Mouse (Mus musculus) liver, embryonic 18 days (tissue): Measurements from ENCODE around the gene Dot1l. TPM values are rescaled to one million over a fixed set of nuclear protein-coding genes. Genes with fewer than 3 reads are reported as not detected.

Experiments used
- polyA plus RNA-seq: library from polyadenylated mRNA; depleted of rRNA; stranded (reverse); fragments of >200 nt; gene quantifications from 2 replicates; pipeline ENCODE4 v1.2.3, GENCODE M21; 2012; rRNA removed

Gene Dot1l
- 4.8 and 5.8 TPM in 2 replicates for polyA plus RNA-seq

GRCm38 (mm10) chr10:80754594-80755290 is at the start of gene Dot1l:
Gene Dot1l (plus strand): TSS chr10:80755206.

GRCm38 (mm10) chr10:80742180-80742978 is 12.6 kb upstream of the Dot1l start, which contains the start of gene Ap3d1:
Gene Ap3d1 (minus strand): TSS chr10:80742264.

GRCm38 (mm10) chr10:80798150-80799006 is 43.4 kb downstream of the Dot1l start, which contains the start of the genes Sf3a2 and Plekhj1:
Gene Sf3a2 (plus strand): TSS chr10:80798198.
Gene Plekhj1 (minus strand): TSS chr10:80798626.

GRCm38 (mm10) chr10:80804916-80805315 is 49.9 kb downstream of the Dot1l start, which contains the start of gene Amh:
Gene Amh (plus strand): TSS chr10:80805243.

GRCm38 (mm10) chr10:80813366-80813765 is 58.4 kb downstream of the Dot1l start, which contains the start of gene Jsrp1:
Gene Jsrp1 (minus strand): TSS chr10:80813498.

GRCm38 (mm10) chr10:80826151-80827062 is 71.4 kb downstream of the Dot1l start, which contains the start of gene Oaz1:
Gene Oaz1 (plus strand): TSS chr10:80826656.

GRCm38 (mm10) chr10:80843931-80844547 is 89.0 kb downstream of the Dot1l start, which contains the start of gene Lingo3:
Gene Lingo3 (minus strand): TSS chr10:80844039.

Other genes with a start within 250 kb of the Dot1l start
- 0.01 TPM in 2 replicates for gene Atp8b3, start 216.1 kb upstream of the Dot1l start, polyA plus RNA-seq
- gene Rexo1, start 193.6 kb upstream of the Dot1l start, polyA plus RNA-seq: 14.0 and 19.7 TPM in 2 replicates
- gene Klf16, start 177.9 kb upstream of the Dot1l start, polyA plus RNA-seq: 5.5 and 6.4 TPM in 2 replicates
- 39.9 and 40.7 TPM in 2 replicates for gene Abhd17a, start 164.9 kb upstream of the Dot1l start, polyA plus RNA-seq
- gene Scamp4, start 152.3 kb upstream of the Dot1l start, polyA plus RNA-seq: 17.8 and 19.9 TPM in 2 replicates
- 3.1 and 3.6 TPM in 2 replicates for gene Adat3, start 152.3 kb upstream of the Dot1l start, polyA plus RNA-seq
- gene Gm49322, start 149.2 kb upstream of the Dot1l start, polyA plus RNA-seq: 0.74 and 0.80 TPM in 2 replicates
- gene Csnk1g2, start 132.4 kb upstream of the Dot1l start, polyA plus RNA-seq: 61.9 and 64.2 TPM in 2 replicates
- gene Btbd2, start 98.1 kb upstream of the Dot1l start, polyA plus RNA-seq: 10.7 TPM in 2 replicates
- 42.1 and 45.1 TPM in 2 replicates for gene Mknk2, start 77.1 kb upstream of the Dot1l start, polyA plus RNA-seq
- 12.3 and 13.5 TPM in 2 replicates for gene Mob3a, start 53.2 kb upstream of the Dot1l start, polyA plus RNA-seq
- gene Izumo4, start 53.0 kb upstream of the Dot1l start, polyA plus RNA-seq: 11.0 and 12.1 TPM in 2 replicates
- 26.6 and 31.1 TPM in 2 replicates for gene Ap3d1, start 12.9 kb upstream of the Dot1l start, polyA plus RNA-seq
- gene Sf3a2, start 43.0 kb downstream of the Dot1l start, polyA plus RNA-seq: 18.1 and 20.1 TPM in 2 replicates
- 33.7 and 36.1 TPM in 2 replicates for gene Plekhj1, start 43.4 kb downstream of the Dot1l start, polyA plus RNA-seq
- gene Amh, start 50.0 kb downstream of the Dot1l start, polyA plus RNA-seq: 0.19 and 0.23 TPM in 2 replicates
- 0.06 and 0.07 TPM in 2 replicates for gene Jsrp1, start 58.3 kb downstream of the Dot1l start, polyA plus RNA-seq
- gene Oaz1, start 71.5 kb downstream of the Dot1l start, polyA plus RNA-seq: 573 TPM in 2 replicates
- gene Lingo3, start 88.8 kb downstream of the Dot1l start, polyA plus RNA-seq: 0.01 TPM in 1 of 2 replicates, not detected in the other
- 121 and 137 TPM in 2 replicates for gene Lsm7, start 100.0 kb downstream of the Dot1l start, polyA plus RNA-seq
- gene Sppl2b, start 100.1 kb downstream of the Dot1l start, polyA plus RNA-seq: 32.6 and 37.7 TPM in 2 replicates
- 0.05 and 0.07 TPM in 2 replicates for gene Tmprss9, start 116.6 kb downstream of the Dot1l start, polyA plus RNA-seq
- gene Timm13, start 145.8 kb downstream of the Dot1l start, polyA plus RNA-seq: 94.0 and 114 TPM in 2 replicates
- gene Lmnb2, start 163.0 kb downstream of the Dot1l start, polyA plus RNA-seq: 8.0 and 9.1 TPM in 2 replicates
- gene Gadd45b, start 174.9 kb downstream of the Dot1l start, polyA plus RNA-seq: 15.7 and 16.8 TPM in 2 replicates